Mouse (Mus musculus) large intestine, adult 2 months (tissue): ENCODE data around the gene Id1. TPM values are rescaled to one million over a fixed set of nuclear protein-coding genes. Genes with fewer than 3 reads are reported as not detected.

Source experiments
- DNase-seq: peaks from one replicate; pipeline ENCODE4 v3.0.0-alpha.2; 2012; ENCODE audit warnings: low read depth, low spot score
- WGBS: fragments of 180-500 bp; shearing (Covaris S2); methylation state at CpG from one replicate; pipeline ENCODE4 v1.1.7; 2018; 5-methylcytosine and 5-hydroxymethylcytosine counted together
- polyA plus RNA-seq: library from polyadenylated mRNA; depleted of rRNA; stranded (reverse); fragments of >200 nt; gene quantifications from 2 replicates; pipeline ENCODE4 v1.2.3, GENCODE M21; 2012

Gene Id1
- polyA plus RNA-seq, 1 experiment: 365 TPM

DNA sequence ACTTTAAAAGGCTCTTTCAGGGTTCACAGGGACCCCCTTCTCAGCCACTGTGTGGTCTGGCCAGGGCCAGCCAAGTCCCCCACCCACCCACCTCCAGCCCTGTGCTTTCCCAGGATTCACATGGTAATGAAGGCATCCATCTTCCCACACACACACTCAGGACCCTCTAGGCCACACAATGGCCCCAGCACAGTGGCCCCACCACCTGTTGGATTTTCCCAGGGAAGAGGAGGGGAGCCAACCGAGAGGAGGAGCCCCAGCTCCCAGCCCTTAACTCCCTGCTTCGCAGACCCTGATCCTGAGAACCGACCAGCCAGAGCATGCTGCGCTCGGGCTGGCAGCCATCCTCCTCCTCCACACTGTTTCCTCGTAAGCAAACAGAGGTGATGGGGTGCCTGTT, 18.0 kb upstream of the Id1 start:
- DNase-seq: no peak
- WGBS: 84% methylated on average over 6 of the region's 6 CpGs

DNA sequence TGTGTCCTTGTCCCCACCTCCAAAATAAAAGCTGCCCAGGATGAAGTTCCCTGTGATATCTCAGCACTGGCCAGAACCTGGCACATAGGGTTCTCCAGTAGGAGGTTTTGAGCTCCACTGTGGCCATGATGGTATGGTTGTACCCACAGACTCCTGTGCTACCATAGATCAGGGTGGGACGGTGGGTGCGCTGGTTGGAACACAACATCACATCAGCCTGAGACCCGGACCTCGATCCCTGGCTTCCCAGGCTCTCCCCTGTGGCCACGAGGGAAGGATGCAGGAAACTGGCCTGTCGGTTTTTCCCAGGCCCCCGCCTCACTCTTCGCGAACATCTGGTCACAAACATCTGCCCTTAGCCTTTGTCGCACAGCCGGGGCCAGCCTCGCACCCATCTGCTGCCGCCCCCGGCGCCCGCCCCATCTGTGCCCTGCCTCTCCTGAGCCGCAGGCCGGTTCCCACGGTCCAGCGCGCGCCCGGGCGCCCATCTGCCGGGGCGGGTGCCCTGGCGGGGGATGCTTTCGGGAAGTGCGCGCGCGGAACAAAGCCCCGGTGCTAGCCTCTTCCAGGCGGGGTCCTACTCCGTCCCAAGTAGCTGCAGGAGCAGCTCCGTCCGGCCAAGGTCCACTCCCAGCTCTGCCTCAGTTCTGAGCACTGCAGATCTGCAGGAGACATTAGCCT, 12.3 kb upstream of the Id1 start:
- WGBS: 7% methylated on average over 37 of the region's 37 CpGs
- no peak for DNase-seq

DNA sequence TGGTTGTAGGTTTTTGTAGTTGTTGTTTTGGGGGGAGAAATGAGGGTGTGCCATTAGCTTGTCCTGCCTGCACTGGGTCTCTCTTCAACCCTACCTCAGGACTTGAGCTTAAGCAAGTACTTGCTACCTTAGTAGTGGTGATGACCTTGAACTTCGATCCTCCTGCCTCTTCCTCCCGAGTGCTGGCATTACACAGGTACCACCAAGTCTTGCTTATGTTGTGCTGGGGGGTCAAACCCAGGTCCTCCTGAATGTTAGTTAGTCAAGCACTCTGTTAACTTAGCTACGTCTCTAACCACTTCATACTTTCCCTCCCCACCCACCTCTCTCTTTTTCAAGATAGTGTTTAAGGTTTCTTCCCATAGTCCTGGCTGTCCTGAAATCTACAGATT, 11.7 kb upstream of the Id1 start:
- DNase-seq: no peak
- 55% methylated on average over 3 of the region's 3 CpGs for WGBS

DNA sequence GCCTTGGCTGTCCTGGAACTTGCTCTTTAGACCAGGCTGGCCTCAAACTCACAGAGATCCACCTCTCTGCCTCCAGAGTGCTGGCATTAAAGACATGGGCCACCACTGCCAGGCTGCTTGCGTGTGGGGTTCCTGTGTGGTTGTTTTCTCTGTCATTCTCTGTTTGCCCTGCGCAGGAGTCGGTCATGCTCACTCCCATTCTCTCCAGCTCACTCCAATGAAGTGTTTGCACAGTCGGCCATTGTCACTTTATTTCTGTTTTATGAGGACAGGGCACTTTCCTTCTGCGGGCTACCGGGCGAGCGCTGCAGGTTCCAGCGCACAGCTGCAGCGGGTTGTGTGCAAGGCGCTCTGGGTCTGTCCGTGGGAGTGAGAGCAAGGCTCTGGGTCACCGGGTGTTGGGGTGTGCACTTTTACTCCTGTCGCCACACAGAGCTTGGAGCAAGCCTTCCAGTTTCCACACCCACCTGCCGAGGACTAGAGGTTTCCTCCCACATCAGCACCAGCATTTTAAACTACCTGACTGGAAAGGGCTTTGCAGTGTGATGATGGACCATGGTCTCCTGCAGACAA, 10.8 kb upstream of the Id1 start:
- no peak for DNase-seq
- WGBS: 29% methylated on average over 15 of the region's 15 CpGs

DNA sequence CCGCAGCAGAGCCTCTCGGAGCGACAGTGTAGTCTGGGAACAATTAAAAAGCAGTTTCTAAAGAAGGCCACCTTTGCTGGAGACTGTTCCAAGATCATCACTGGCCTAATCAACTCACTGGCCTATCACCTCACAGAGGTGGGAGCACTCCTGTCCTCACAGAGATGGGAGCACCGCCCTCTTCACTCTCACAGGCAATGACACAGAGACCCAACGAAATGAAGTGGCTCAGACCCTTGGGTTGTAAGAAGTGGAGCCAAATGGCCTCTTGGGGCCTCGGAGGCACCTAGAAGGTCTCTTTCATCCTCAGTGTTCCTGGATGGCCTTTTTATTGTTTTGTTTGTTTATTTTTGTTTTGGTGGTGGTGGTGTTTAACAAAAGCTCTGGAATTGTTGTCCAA, 9.8 kb upstream of the Id1 start:
- no peak for DNase-seq
- 91% methylated on average over 6 of the region's 6 CpGs for WGBS

DNA sequence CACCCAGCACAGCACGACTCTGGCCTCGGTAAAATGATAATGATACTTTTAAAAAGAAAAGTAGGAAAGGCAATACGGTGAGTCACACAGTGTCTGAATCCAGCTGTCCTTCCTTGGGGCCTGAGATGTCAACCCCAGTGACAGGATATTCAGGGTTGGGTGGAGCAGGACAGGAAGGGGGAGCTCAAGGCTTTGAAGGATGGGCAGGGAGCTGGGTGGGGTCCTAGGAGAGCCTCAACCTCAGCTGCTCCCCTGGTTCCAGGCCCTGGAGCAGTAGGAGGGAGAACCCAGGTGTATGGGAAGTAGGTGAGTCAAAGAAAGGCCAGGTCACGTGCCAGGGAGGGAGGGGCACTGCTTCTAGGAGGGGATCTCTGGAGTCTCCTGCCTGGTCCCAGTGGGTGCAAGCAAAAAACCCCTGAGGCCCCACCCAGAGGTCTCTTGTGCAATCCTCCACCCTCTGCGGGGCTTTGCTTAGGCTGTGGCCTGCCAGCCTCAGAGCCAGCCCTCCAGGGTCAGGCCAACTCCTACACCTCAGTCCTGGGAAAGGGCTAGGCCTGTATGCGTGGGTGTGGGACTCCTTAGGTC, 9.2 kb upstream of the Id1 start:
- DNase-seq: no peak

DNA sequence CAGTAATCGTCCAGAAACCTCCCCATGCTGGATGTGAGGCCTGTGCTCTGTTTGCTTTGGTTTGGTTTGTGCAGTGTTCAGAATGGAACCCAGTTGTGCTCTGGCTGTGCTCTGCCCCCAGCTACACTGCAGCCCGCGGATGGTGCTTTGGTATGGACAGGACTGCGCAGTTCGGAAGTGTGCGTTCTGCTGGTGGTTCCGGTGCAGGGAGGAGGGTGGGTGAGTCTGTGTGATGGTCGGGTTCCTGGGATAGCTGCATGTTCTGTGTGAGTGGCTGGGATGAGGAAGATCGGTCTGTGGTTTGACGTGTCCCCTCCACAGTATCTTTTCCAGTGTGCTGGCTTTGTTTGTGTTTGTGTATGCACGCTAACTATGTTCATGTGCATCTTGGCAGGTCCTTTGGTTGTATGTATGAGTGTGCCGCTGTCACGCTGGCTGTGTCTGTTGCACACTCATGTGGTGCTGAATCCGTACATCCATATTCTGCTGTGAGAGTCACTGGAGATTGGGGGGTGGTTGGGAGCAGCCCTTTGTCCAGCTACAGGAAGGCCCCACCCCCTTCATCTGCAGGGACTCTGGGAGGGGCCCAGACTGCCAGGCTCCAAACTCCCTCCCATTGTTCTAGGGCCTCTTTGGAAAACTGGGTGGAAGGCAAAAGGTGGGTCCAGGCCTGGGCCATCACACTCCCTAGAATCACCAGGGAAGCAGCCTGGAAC, 8.1 kb upstream of the Id1 start:
- 71% methylated on average over 14 of the region's 14 CpGs for WGBS
- no peak for DNase-seq

More for the DNA sequence above, 9.2 kb upstream of the Id1 start:
- WGBS: 27% methylated on average over 6 of the region's 6 CpGs

DNA sequence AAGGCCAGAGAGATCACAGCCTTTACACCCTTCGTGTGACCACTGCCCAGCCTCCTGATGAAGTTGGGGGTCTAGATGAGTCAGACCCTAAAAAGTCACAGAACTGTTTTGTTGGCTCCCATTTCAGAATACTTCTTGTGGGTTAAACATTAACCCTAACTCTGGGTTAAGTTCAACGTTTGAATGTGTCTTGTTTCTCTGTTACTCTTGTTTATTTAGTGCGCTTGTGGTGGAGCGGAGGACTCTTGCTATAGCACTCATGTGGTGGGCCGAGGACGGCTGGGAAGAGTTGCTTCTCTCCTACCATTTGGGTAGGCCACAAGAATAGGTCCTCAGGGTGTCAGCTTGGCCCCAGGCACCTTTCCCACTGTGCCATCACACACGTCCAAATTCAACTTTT, 7.5 kb upstream of the Id1 start:
- WGBS: 33% methylated on average over 7 of the region's 7 CpGs
- DNase-seq: no peak

DNA sequence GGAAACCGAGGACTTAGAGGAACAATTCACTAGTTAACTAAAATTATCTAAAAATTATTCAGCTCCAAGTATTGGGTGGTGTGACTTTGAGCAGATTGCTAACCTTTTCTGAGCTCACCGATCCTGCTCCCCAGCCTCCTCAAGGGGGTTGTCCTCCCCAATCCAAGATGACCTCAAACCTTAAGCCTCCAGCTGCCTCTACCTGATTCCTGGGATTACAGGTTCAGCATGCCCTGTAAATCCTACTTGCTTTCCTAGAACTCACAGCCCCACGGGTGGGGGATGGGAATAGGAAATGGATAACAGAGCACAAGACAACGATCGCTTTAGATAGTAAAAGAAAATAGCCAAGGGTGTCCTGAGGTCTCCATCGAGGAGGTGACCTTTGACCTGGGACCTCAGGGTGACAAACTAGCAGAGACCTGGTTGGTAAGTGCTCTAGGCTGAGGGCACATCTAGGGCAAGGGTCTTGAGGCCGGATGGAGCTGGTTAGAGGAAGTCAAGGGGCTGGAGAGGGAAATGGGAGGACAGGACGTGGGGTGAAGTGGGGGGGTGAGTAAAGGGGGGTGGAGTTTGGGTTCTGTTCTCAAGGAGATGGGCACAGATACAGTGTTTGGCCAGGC, 6.9 kb upstream of the Id1 start:
- DNase-seq: no peak
- WGBS: 12% methylated on average over 8 of the region's 8 CpGs

DNA sequence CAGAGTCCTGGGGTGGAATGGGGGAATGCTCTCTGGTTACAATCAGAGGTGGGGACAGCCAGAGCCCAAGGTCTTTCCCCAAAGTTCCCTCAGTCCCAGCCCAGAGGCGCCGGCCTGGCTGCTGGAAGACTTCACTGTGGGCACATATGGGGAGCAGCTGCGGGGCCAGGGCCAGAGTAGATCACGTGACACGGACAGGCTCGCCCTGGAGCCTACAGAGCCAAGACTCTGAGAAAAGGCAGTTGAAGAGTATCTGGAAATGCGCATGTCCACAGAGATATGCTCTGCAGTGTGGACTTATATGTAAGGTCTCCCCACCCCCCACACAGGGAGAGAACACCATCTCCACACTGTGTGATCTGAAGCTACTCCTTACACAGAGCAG, 6.4 kb upstream of the Id1 start:
- WGBS: 8% methylated on average over 7 of the region's 7 CpGs
- no peak for DNase-seq

DNA sequence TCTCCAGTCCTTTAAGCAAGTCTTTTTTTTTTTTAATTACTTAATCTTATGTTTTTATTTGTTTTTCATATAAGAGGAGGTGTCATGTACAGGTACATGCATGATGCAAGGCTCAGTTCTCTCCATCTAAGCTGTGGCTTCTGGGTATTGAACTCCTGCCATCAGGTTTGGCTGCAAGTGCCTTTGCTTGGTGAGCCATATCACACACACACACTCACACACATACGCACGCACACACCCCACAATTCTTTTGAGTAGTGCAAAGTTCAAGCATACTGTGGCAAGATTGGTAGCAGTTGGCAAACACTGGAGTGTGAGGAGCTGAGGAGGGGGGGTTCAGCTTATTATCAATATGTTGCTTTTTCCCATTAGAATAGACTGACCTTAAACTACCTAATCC, 2.9 kb upstream of the Id1 start:
- no peak for DNase-seq
- 37% methylated on average over 2 of the region's 2 CpGs for WGBS

DNA sequence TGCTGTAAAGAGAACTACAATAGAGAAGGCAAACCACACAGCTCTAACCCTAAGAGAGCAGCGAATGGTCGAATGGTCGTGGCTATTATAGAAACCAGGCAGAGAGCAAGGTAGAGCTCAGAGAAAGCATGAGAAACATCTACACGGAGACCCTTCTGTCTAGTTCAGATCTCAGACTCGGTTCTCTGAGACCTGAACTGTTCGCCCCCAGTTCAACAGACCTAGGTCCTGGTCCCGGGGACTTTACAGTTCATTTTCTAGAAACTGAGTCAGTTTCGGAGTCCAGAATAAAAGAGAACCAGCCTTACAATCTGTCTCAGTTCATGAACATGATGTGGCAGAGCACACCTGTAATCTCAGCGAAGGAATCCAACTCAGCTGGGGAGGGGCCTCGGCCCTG, 1.6 kb upstream of the Id1 start:
- WGBS: 13% methylated on average over 10 of the region's 10 CpGs

DNA sequence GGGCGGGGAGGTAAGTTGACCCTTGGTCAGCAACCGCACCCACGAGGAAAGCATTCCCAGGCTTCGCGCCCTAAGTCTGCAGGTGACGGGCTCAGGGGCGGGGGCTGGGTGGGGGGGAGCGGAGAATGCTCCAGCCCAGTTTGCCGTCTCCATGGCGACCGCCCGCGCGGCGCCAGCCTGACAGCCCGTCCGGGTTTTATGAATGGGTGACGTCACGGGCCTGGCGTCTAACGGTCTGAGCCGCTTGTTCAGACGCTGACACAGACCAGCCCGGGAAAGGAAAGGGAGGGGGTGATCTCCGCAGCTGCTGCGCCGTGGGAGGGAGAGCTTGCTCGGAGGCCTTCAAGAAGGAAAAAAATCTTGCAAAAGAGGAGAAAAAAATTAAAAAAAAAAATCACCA, 1.1 kb upstream of the Id1 start:
- DNase-seq: no peak
- WGBS: under 1% methylated on average over 28 of the region's 28 CpGs

More for the DNA sequence above, 1.6 kb upstream of the Id1 start:
- DNase-seq: no peak

DNA sequence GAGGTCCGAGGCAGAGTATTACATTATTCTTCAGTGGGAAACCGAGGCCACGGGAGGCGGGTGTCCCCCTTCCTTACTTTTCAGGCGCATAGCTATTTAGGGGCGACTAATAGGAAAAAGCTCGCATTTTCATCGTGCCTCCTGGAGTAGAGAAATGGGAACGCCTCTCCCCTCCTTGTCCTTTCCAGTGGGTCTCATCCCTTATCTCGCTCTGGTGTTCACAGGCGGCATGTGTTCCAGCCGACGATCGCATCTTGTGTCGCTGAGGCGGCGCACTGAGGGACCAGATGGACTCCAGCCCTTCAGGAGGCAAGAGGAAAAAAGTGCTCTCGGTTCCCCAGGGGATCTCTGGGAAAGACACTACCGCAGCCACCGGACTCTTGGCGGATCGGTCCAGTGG, 697 bp downstream of the Id1 start:
- DNase-seq: no peak
- under 1% methylated on average over 22 of the region's 22 CpGs for WGBS

DNA sequence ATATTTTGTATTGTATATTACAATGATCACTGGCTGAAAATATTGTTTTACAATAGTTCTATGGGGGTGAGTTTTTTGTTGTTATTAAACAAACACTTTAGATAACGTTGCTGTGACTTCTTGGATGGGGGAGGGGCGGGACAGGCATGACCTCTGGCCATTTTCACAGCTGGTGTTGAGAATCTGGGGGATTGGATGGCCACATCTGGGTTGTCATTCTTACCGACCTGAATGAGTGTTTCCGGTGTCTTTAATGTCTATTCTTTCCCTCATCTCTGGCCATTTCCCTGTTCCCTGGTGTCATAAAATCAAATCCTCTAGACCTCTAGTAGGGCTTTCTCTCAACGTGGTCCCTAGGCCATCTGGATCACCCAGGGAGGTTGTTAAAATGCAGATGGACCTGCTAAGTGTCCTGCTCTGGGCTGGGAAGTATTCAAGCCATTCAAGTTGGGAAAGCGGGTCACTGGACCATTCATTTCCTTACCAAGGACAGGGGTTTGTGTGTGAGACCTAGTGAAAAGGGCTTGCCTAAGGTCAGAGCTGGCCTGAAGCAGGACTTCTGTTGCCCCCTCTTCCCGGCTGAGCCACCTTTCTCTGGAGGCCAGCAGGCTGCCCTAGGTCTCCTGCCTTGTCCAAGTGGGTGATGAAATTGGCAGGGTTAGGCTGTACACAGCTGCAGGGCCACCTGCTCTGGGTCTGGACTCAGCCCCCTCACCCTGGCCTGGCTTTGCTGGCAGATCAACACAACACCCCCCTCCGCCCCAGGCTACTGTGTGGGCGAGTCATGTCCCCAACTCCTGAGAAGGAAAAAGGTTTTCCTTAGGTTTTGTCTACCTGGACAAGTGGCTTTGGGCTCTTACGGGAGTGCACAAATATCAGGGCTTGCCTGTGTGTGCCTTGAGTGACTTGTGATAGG, 1.5 kb downstream of the Id1 start:
- 12% methylated on average over 10 of the region's 10 CpGs for WGBS
- DNase-seq: no peak

DNA sequence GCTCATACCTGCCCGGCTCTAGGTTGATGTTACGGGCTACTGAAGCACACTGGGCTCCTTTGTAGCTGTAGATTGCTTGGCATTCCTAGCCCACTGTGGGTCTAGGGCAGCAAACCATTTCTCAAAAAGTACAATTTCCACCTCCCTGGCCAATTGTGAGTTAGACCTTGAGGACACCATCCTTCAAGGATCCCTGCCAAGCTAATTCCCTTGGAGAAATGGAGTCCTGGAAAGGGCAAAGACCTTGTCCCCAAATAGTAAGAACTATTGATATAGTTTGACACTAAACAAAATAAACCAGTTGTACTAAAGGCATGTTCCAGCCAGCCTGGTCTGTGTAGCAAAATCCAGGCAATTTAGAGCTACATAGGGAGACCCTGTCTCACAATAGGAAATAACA, 2.3 kb downstream of the Id1 start:
- 24% methylated on average over 2 of the region's 2 CpGs for WGBS
- no peak for DNase-seq

DNA sequence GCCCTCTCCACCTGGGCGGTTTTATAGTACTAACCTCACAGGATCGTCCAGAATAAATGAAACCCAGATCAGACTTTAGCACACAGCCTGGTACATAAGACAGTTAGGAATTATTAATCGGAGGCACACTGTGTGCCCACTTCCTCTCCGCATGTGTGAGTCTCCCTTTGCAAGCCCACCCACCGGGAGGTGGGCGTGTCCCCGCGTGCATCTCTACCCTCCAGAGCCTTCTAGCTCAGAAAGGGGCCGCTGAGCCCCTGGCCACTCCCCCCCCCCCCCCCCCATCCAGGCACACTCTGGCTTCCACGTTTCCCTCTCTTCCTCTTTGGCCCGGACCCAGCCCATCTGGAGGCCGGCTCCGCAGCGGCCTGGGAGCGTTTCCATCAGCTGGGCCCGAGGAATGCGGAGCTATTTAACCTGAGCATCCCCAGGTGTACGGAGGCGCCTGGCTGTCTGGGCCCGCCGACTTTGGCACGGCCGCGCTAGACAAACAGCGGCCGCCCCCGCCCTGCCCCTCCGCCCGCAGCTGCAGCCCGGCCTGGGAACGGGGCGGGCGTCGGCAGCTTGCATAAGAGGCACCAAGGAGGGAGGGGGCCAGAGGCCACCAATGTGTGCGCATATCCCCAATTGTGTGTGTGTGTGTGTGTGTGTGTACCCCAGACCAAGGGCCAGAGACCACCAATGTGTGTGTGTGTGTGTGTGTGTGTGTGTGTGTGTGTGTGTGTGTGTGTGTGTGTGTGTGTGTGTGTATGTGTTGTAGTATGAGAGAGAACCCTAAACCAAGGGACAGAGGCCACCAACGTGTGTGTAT, 3.2 kb downstream of the Id1 start:
- DNase-seq: no peak
- under 1% methylated on average over 35 of the region's 36 CpGs for WGBS

DNA sequence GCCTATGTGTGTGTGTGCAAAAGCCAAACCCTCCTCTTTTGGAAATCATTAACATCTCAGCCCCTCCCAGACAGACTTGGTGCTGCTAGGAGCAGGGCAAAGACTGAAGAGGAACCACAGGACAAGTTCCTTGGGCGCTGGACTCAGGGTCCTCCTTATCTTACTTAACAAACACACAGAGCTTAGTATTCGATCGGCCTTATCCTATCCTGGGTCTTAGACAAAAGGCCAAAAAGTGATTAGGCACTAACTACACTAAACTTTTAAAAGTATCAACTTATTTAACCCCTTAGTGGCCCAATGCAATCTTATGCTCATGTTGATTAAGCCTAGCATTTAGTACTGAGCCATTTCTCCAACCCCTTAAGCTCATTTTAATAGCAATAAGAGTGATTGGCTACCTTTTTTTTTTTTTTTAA, 3.8 kb downstream of the Id1 start:
- DNase-seq: no peak
- whole genome bisulfite sequencing: 9% methylated on average over 3 of the region's 3 CpGs

DNA sequence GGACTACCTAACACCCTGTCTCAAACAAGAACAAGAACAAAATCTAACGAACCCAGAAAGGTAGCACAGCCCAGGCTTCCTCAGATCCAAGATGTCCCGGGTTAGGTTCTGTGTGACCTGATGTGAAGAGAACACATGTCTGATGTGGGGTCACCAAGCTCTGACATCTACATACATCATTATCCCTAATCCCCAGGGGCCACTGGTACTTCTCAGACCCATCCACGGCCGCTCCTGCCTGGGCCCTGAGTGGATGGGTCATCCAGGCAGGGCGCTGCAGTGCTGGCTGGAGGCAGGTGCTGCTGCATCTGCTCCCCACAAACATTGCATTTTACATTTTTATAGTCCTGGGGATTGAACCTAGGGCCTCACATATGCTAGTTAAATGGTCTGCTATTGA, 4.4 kb downstream of the Id1 start:
- WGBS: 53% methylated on average over 5 of the region's 5 CpGs

More for the DNA sequence above, 4.4 kb downstream of the Id1 start:
- DNase-seq: no peak
